Mouse (Mus musculus): ENCODE results near the gene Nr2f2.

Gene Nr2f2

GRCm38 (mm10) chr7:70350781-70351551 is 15.6 kb downstream of the Nr2f2 start:
- no peak for ATAC-seq (ENCODE audit: low TSS enrichment)

DNA sequence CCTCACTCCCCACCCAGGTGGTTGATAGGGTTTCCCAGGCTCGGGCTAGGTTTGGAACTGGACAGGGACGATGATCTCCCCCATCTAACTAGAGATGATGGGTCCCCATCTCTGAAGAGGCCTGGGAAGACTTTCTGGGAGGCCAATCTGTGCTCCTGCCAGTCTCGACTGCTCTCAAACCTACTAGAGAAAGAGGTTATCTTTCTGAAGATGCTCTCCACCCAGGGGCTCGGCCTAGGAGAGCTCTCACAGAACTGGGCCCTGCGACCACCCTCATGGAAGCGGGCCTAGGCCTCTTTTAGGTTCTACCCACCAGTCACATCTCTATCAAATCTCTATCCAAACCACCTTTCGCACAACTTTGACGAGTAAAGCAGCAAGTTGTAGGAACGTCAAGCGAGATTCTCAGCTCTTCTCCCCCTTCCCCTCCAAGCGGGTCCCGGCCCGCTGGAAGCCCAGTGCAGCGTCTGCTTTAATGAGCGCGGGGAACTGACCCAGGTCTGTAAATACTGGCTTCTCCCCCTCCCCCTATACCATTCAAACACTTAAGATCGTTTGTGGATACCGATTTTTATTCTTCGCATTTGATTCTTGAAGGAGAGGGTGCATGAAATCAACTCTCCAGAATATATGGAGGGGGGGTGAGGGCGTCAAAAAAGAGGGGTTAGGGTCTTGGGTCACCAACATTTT is 16.4 kb downstream of the Nr2f2 start:
- ATAC-seq (ENCODE audit: low TSS enrichment), result no peak

DNA sequence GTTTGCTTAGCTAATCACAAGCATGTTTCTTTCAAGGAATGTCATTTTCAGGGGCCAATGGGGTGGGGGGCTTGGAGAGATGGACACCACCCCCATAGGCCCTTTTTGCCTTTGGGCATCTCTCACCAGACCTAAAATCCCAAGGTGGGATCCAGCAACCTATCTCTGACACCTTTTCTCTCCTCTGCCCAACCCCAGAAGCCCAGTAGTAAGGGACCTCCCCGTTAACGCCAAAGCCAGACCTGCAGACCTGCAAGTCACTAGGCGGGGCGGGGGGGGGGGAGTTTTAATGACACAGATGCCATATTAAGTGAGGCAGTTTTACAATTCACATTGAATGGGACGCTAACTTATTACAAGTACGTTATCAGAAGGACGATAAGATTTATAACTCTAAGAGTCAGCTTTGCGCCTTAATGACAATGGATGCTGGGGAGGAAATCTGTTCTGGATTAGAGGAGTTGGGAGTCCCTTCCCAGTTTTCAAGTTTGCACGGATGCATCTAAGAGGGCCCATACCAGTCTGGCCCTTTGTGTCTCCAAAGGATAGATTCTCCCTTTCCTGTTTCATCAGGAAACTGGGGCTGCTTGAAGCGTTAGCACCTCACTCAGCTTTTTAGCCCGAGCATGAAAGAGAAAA is 17.4 kb downstream of the Nr2f2 start:
- no peak for ATAC-seq (ENCODE audit: low TSS enrichment)

- no peak for ATAC-seq (ENCODE audit: low TSS enrichment)
Measured at GRCm38 (mm10) chr7:70348064-70348976, 18.2 kb downstream of the Nr2f2 start.

GRCm38 (mm10) chr7:70347618-70347958 is 18.9 kb downstream of the Nr2f2 start:
- no peak for ATAC-seq (ENCODE audit: low TSS enrichment)

GRCm38 (mm10) chr7:70346951-70347617 is 19.5 kb downstream of the Nr2f2 start:
- ATAC-seq (ENCODE audit: low TSS enrichment), result no peak

GRCm38 (mm10) chr7:70346010-70346536 is 20.5 kb downstream of the Nr2f2 start:
- no peak; the same call in 1 of the 2 replicates for ATAC-seq (ENCODE audit: low TSS enrichment)

GRCm38 (mm10) chr7:70343426-70343825 is 23.1 kb downstream of the Nr2f2 start:
- no peak for ATAC-seq (ENCODE audit: low TSS enrichment)

DNA sequence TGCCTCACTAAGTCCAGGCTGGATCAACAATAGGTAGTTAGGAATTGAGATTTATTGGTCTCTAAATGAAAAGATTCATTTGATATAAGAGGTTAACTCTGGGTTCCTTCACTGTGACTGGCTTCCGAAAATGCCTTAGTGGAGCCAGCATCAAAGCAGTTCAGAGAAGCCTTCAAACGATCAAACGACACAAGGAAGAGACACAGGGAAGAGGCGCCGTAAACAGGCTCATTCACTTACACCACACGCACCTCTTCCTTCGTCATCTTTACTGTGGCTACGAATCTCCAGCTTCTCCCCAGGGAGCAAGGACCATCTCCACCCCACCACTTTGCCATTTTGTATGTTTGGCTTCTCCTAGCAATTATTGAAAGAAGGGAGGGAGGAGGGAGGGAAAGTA is 23.8 kb downstream of the Nr2f2 start:
- ATAC-seq (ENCODE audit: low TSS enrichment), result no peak

GRCm38 (mm10) chr7:70342076-70342475 is 24.5 kb downstream of the Nr2f2 start:
- no peak for ATAC-seq (ENCODE audit: low TSS enrichment)

GRCm38 (mm10) chr7:70339998-70340630 is 26.4 kb downstream of the Nr2f2 start:
- ATAC-seq (ENCODE audit: low TSS enrichment), result no peak

GRCm38 (mm10) chr7:70338265-70338640 is 28.3 kb downstream of the Nr2f2 start:
- no peak for ATAC-seq (ENCODE audit: low TSS enrichment)

- ATAC-seq (ENCODE audit: low TSS enrichment), result no peak
Measured at GRCm38 (mm10) chr7:70337581-70338264, 28.8 kb downstream of the Nr2f2 start.

GRCm38 (mm10) chr7:70336571-70337240 is 29.8 kb downstream of the Nr2f2 start:
- ATAC-seq (ENCODE audit: low TSS enrichment), result no peak

- ATAC-seq (ENCODE audit: low TSS enrichment), result no peak
Measured at GRCm38 (mm10) chr7:70336126-70336525, 30.4 kb downstream of the Nr2f2 start.

DNA sequence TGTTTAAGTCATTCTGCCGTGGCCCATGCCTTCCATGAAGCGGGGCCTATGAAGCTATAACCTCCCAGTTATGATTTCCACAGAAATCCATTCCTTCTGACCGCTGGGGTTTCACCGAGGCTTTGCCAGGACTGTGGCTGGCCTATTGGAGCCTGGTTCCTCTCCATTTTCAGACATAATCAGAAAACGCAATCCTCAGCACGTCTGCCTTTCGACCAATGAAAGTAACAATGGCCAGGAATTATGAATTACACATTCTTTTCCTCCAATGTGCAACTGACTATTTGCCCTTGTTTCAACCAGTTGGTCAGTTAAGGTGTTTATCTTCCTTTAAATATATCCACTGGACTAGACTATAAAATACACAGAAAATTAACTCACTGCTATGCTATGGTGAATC is 31.1 kb downstream of the Nr2f2 start:
- no peak for ATAC-seq (ENCODE audit: low TSS enrichment)

DNA sequence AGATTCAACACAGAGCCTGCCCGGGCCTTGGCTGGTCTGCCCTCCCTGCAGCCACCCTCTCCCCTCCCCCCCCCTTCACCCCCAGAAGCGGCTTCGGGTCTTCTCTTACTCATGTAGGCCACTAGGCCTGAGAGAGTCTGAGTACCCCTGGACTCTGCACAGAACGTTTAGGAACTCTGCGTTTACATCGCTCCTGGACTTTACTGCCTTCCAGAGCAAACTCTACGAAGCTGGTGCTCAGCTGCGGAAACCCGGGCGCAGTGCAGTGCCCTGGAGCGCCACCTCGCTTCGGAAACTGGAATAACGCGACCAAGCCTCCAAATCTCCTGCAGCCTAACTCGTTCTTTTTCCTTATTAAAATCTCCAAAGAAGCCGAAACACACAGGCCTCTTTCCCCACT is 31.7 kb downstream of the Nr2f2 start:
- ATAC-seq (ENCODE audit: low TSS enrichment), result peak; percentile 72

GRCm38 (mm10) chr7:70333851-70334250 is 32.7 kb downstream of the Nr2f2 start:
- ATAC-seq (ENCODE audit: low TSS enrichment), result no peak

DNA sequence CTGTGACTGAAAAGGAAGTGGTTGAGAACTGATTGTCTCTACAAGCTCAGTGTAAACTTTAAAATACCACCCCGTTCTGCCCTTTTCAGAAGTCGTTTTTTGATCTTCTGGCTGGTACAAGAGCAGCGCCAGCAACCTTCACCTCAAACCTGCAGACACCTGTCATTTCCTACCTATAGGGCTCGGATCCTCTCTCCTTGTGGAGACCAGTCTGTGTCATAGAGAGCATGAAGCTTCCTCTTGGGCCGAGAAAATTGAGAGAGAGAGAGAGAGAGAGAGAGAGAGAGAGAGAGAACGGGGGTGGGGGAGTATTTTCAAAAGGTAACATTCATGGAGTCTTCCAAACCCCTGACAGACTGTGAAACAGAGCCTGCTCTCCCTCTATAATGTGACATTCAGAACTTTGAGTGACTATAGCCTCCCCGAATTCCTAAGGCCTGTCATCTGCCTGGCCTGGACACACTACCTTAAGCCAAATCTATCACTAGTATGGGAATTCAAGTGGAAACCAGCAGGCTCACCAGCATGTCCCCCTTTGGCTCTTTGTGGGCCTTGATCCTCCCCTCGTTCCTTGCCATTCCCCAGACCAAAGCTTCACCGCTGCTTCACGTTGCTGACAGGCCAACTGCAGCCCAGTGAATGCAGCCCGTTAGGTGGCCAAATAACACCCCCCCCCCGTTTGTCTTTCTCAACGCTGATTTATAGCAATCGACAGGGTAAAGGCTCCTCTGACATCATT is 33.4 kb downstream of the Nr2f2 start:
- no peak for ATAC-seq (ENCODE audit: low TSS enrichment)
